Mouse (Mus musculus): ENCODE measurements around the gene Atxn2. TPM values are rescaled to one million over a fixed set of nuclear protein-coding genes. Genes with fewer than 3 reads are reported as not detected.

Gene Atxn2
- total and polyA plus RNA-seq, 3 experiments, result 7.7 to 58.4 (median 8.3) TPM

GRCm38 (mm10) chr5:121757900-121758299, 46.8 kb downstream of the Atxn2 start:
- H3K36me3 ChIP-seq (replicated peaks in 1 of 2; ENCODE audit: control insufficient read depth in 1 of 2, insufficient read depth in 1 of 2, low read length in 1 of 2), result peaks cover 3 to 74% of the 10 kb centered on the region in 2 experiments
- dilution Hi-C loops (cut with MboI; ENCODE audit: extremely low pct_ligation_motif_present, extremely low pct_unique_long_range_greater_than_20kb, low sequenced_read_pairs) (no loop called here), in situ Hi-C loops (cut with MboI; ENCODE audit: low pct_ligation_motif_present, low pct_unique_long_range_greater_than_20kb, low sequenced_read_pairs) (no loop called here)
- no peaks in the 10 kb centered on the region for H3K27me3 ChIP-seq (replicated peaks)
- H3K4me3 ChIP-seq (replicated peaks in 1 of 3; ENCODE audit: low read depth in 2 of 3, low read length in 2 of 3, poor library complexity in 1 of 3), result no peak overlapping the region
- peaks cover 0 to 7% of the 10 kb centered on the region in 2 experiments; a peak in 2 of 4 replicates for H3K4me1 ChIP-seq (ENCODE audit: control insufficient read depth in 1 of 2, insufficient read depth in 2 of 2)
- no peak for DNase-seq (ENCODE audit: extremely low read depth)
- no peak overlapping the region for H3K4me2 ChIP-seq (ENCODE audit: insufficient read depth, low read depth, poor library complexity, severe bottlenecking)
- H3K79me2 ChIP-seq (replicated peaks; ENCODE audit: control insufficient read depth, extremely low read depth, insufficient read depth, poor library complexity, severe bottlenecking), result peaks cover 2% of the 10 kb centered on the region; the same call in 1 of the 2 replicates
- TF ChIP-seq CTCF (conservative IDR thresholded peaks at IDR 0.05 in 1 of 2, IDR thresholded peaks at IDR 0.05 in 1 of 2; ENCODE audit: low read depth in 2 of 2, low read length in 2 of 2), result no peak
- no peak for TF ChIP-seq POLR2AphosphoS2 (IDR thresholded peaks at IDR 0.05; ENCODE audit: low read depth, low read length)
- no peak for TF ChIP-seq EP300 (IDR thresholded peaks at IDR 0.05; ENCODE audit: low read length)
- TF ChIP-seq CHD1 (IDR thresholded peaks at IDR 0.05; ENCODE audit: low read depth, low read length), result no peak
- no peak for TF ChIP-seq JUND (conservative IDR thresholded peaks at IDR 0.05; ENCODE audit: low read depth, low read length)
- TF ChIP-seq SMC3 (IDR thresholded peaks at IDR 0.05; ENCODE audit: low read depth, low read length), result no peak
- no peak for TF ChIP-seq SIN3A (IDR thresholded peaks at IDR 0.05; ENCODE audit: low read length)
- no peak for TF ChIP-seq KAT2A (IDR thresholded peaks at IDR 0.05; ENCODE audit: insufficient replicate concordance, low read length)
- no peak for TF ChIP-seq USF2 (conservative IDR thresholded peaks at IDR 0.05; ENCODE audit: low read depth, low read length)
- no peak for TF ChIP-seq MYC (IDR thresholded peaks at IDR 0.05; ENCODE audit: low read depth, low read length)
- TF ChIP-seq MAFK (IDR thresholded peaks at IDR 0.05; ENCODE audit: insufficient replicate concordance, low read length), result no peak
- TF ChIP-seq MEF2A (IDR thresholded peaks at IDR 0.05; ENCODE audit: borderline replicate concordance, low read depth, low read length), result no peak
- no peak for TF ChIP-seq GABPA (IDR thresholded peaks at IDR 0.05; ENCODE audit: insufficient replicate concordance, low read depth, low read length)
- TF ChIP-seq ELF1 (IDR thresholded peaks at IDR 0.05; ENCODE audit: low read depth, low read length), result no peak
- TF ChIP-seq TCF12 (IDR thresholded peaks at IDR 0.05; ENCODE audit: low read depth, low read length), result no peak
- no peak for TF ChIP-seq MAZ (IDR thresholded peaks at IDR 0.05; ENCODE audit: low read depth, low read length)
- TF ChIP-seq ETS1 (conservative IDR thresholded peaks at IDR 0.05; ENCODE audit: low read depth, low read length), result no peak
- TF ChIP-seq ZKSCAN1 (IDR thresholded peaks at IDR 0.05; ENCODE audit: borderline replicate concordance, low read depth, low read length), result no peak
- H3K9ac ChIP-seq (ENCODE audit: insufficient read depth, low read depth), result no peak overlapping the region
- no peak overlapping the region for H3K27ac ChIP-seq (ENCODE audit: insufficient read depth, low read depth)
- no peaks in the 10 kb centered on the region for H3K9me3 ChIP-seq (replicated peaks; ENCODE audit: low read length)

GRCm38 (mm10) chr5:121758341-121758740, 47.2 kb downstream of the Atxn2 start:
- H3K4me3 ChIP-seq (replicated peaks in 1 of 3; ENCODE audit: low read depth in 2 of 3, low read length in 2 of 3, poor library complexity in 1 of 3), result no peak overlapping the region
- H3K9me3 ChIP-seq (replicated peaks; ENCODE audit: low read length), result no peaks in the 10 kb centered on the region
- in situ Hi-C loops (cut with MboI; ENCODE audit: low pct_ligation_motif_present, low pct_unique_long_range_greater_than_20kb, low sequenced_read_pairs), result no loop called here
- H3K4me2 ChIP-seq (ENCODE audit: insufficient read depth, low read depth, poor library complexity, severe bottlenecking), result no peak overlapping the region
- H3K79me2 ChIP-seq (replicated peaks; ENCODE audit: control insufficient read depth, extremely low read depth, insufficient read depth, poor library complexity, severe bottlenecking), result peaks cover 2% of the 10 kb centered on the region; the same call in 1 of the 2 replicates
- H3K4me1 ChIP-seq (ENCODE audit: control insufficient read depth in 1 of 2, insufficient read depth in 2 of 2), result peaks cover 0 to 11% of the 10 kb centered on the region in 2 experiments; a peak in 2 of 4 replicates
- dilution Hi-C loops (cut with MboI; ENCODE audit: extremely low pct_ligation_motif_present, extremely low pct_unique_long_range_greater_than_20kb, low sequenced_read_pairs), result no loop called here
- H3K9ac ChIP-seq (ENCODE audit: insufficient read depth, low read depth), result no peak overlapping the region
- peaks cover 3 to 72% of the 10 kb centered on the region in 2 experiments for H3K36me3 ChIP-seq (replicated peaks in 1 of 2; ENCODE audit: control insufficient read depth in 1 of 2, insufficient read depth in 1 of 2, low read length in 1 of 2)
- H3K27me3 ChIP-seq (replicated peaks), result no peaks in the 10 kb centered on the region
- H3K27ac ChIP-seq (ENCODE audit: insufficient read depth, low read depth), result no peak overlapping the region
- no peak for TF ChIP-seq BHLHE40 (IDR thresholded peaks at IDR 0.05; ENCODE audit: low read depth, low read length)
- no peak for TF ChIP-seq MEF2A (IDR thresholded peaks at IDR 0.05; ENCODE audit: borderline replicate concordance, low read depth, low read length)
- TF ChIP-seq POLR2AphosphoS2 (IDR thresholded peaks at IDR 0.05; ENCODE audit: low read depth, low read length), result no peak
- no peak for TF ChIP-seq TCF12 (IDR thresholded peaks at IDR 0.05; ENCODE audit: low read depth, low read length)
- no peak for TF ChIP-seq KAT2A (IDR thresholded peaks at IDR 0.05; ENCODE audit: insufficient replicate concordance, low read length)
- TF ChIP-seq ZNF384 (IDR thresholded peaks at IDR 0.05; ENCODE audit: low read depth, low read length), result no peak
- no peak for TF ChIP-seq SMC3 (IDR thresholded peaks at IDR 0.05; ENCODE audit: low read depth, low read length)
- TF ChIP-seq MXI1 (IDR thresholded peaks at IDR 0.05; ENCODE audit: low read depth, low read length), result no peak
- no peak for TF ChIP-seq CHD2 (IDR thresholded peaks at IDR 0.05; ENCODE audit: low read length)
- no peak for TF ChIP-seq PAX5 (IDR thresholded peaks at IDR 0.05; ENCODE audit: low read length)
- TF ChIP-seq IRF4 (IDR thresholded peaks at IDR 0.05; ENCODE audit: low read depth, low read length), result no peak
- TF ChIP-seq E2F4 (IDR thresholded peaks at IDR 0.05; ENCODE audit: insufficient replicate concordance, low read depth, low read length), result no peak
- no peak for TF ChIP-seq ZC3H11A (IDR thresholded peaks at IDR 0.05; ENCODE audit: low read depth, low read length)
- TF ChIP-seq MAFK (IDR thresholded peaks at IDR 0.05; ENCODE audit: insufficient replicate concordance, low read length), result no peak
- no peak for TF ChIP-seq EP300 (IDR thresholded peaks at IDR 0.05; ENCODE audit: low read length)
- TF ChIP-seq CTCF (conservative IDR thresholded peaks at IDR 0.05 in 1 of 2, IDR thresholded peaks at IDR 0.05 in 1 of 2; ENCODE audit: low read depth in 2 of 2, low read length in 2 of 2), result no peak
- TF ChIP-seq POLR2A (IDR thresholded peaks at IDR 0.05; ENCODE audit: low read depth, low read length), result no peak
- no peak for TF ChIP-seq ZMIZ1 (IDR thresholded peaks at IDR 0.05; ENCODE audit: low read depth, low read length)
- DNase-seq (ENCODE audit: extremely low read depth), result no peak

Measured in CH12.LX (cell line).